Mouse (Mus musculus): ENCODE measurements around the gene H2al1f.

DNA sequence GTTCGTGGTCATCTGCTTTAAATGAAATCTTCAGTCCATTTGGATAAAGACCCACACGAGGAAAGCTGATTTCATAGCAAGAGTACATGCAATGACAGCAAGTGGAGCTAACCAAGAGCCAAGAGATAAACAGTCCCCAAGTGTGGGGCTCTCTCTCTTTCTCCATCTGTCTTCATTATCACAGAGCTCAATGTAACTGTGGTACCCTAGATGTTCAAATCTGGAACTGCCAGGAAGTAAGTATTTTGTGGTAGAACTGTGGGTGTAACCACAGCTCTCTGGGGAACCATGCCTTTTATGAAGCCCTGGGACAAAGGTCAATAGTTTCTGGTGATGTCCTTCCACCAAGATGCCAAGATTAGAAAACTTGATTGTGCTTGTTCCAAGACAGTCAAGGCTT is 34.2 kb upstream of the H2al1f start:
- no peak for TF ChIP-seq CHD2 (IDR thresholded peaks at IDR 0.05; ENCODE audit: low read depth, low read length)
- no peak for TF ChIP-seq HCFC1 (IDR thresholded peaks at IDR 0.05; ENCODE audit: borderline replicate concordance, insufficient read depth, low read length)
